Mouse (Mus musculus) embryonic facial prominence, embryonic 11.5 days (tissue): ENCODE measurements around the gene 2010111I01Rik. TPM values are rescaled to one million over a fixed set of nuclear protein-coding genes. Genes with fewer than 3 reads are reported as not detected.

Experiments
- ATAC-seq: fragments of 200-750 bp; cut with Nextera tagmentation; replicated peaks from 2 replicates; pipeline ENCODE4 v1.8.0; 2017; ENCODE audit warnings: low read depth; ENCODE audit not compliant: insufficient number of reproducible peaks, low FRiP score, low TSS enrichment
- DNase-seq: peaks from one replicate; pipeline ENCODE4 v3.0.0-alpha.2; 2015; ENCODE audit warnings: low spot score
- H3K27ac ChIP-seq: fragments of 300-500 bp; sonication (generic); replicated peaks from 2 replicates; pipeline ENCODE4 v1.5.1; 2014; ENCODE audit warnings: mild to moderate bottlenecking, low read depth, low read length, control low read depth
- H3K27me3 ChIP-seq: fragments of 300-500 bp; sonication (generic); 2 replicates; pipeline ENCODE4 v1.6.1; 2014; ENCODE audit warnings: mild to moderate bottlenecking, low read length, moderate library complexity, mixed read lengths; ENCODE audit not compliant: control insufficient read depth, insufficient read depth
- H3K36me3 ChIP-seq: fragments of 300-500 bp; sonication (generic); replicated peaks from 2 replicates; pipeline ENCODE4 v1.6.1; 2014; ENCODE audit warnings: low read depth, mild to moderate bottlenecking, low read length, moderate library complexity, mixed read lengths; ENCODE audit not compliant: control insufficient read depth, insufficient read depth
- H3K4me1 ChIP-seq: fragments of 300-500 bp; sonication (generic); 2 replicates; pipeline ENCODE4 v1.6.1; 2014; ENCODE audit warnings: low read length, mixed read lengths; ENCODE audit not compliant: control insufficient read depth, insufficient read depth
- H3K4me2 ChIP-seq: fragments of 300-500 bp; sonication (generic); 2 replicates; pipeline ENCODE4 v1.6.1; 2014; ENCODE audit warnings: low read depth, mild to moderate bottlenecking, control low read depth, low read length, moderate library complexity
- H3K4me3 ChIP-seq: fragments of 300-500 bp; sonication (generic); 2 replicates; pipeline ENCODE4 v1.5.1; 2014; ENCODE audit warnings: low read depth, low read length, control low read depth
- H3K9ac ChIP-seq: fragments of 300-500 bp; sonication (generic); replicated peaks from 2 replicates; pipeline ENCODE4 v1.6.1; 2014; ENCODE audit warnings: mild to moderate bottlenecking, control low read depth, low read length
- H3K9me3 ChIP-seq: fragments of 300-500 bp; sonication (generic); replicated peaks from 2 replicates; pipeline ENCODE4 v1.6.1; 2016; ENCODE audit warnings: mild to moderate bottlenecking, low read length, inconsistent platforms, mixed read lengths; ENCODE audit not compliant: control insufficient read depth
- WGBS: fragments of 180-500 bp; shearing (Covaris S2); extraction: QIAGEN DNeasy Blood & Tissue Kit; methylation state at CpG from one replicate; pipeline ENCODE4 v1.1.7; 2014; 5-methylcytosine and 5-hydroxymethylcytosine counted together
- polyA plus RNA-seq: library from polyadenylated mRNA; unstranded; fragments of >200 nt; fragmentation: Nextera tagmentation; extraction: Ambion mirVana; gene quantifications from 2 replicates; pipeline ENCODE4 v1.2.1, GENCODE M21; 2014

Gene 2010111I01Rik
- 125 and 136 TPM in 2 replicates for polyA plus RNA-seq

GRCm38 (mm10) chr13:62964640-62965311 is at the start of gene 2010111I01Rik:
Gene 2010111I01Rik, plus strand, starts transcription at chr13:62964893.
- peak within 1 kb of the TSS; percentile 79 for H3K4me2 ChIP-seq
- no peak within 1 kb of the TSS for H3K27ac ChIP-seq
- peak within 1 kb of the TSS; percentile 58 for H3K9ac ChIP-seq
- no peaks in the 10 kb centered on the region for H3K27me3 ChIP-seq
- under 1% methylated on average over 41 of the region's 41 CpGs for WGBS
- no peaks in the 10 kb centered on the region for H3K9me3 ChIP-seq
- peak within 1 kb of the TSS; percentile 55 for H3K4me3 ChIP-seq
- peak; percentile 98 for DNase-seq
- H3K4me1 ChIP-seq: no peaks in the 10 kb centered on the region
- ATAC-seq: peak; percentile 93
- H3K36me3 ChIP-seq: no peaks in the 10 kb centered on the region

GRCm38 (mm10) chr13:62916675-62917074 is 48.0 kb upstream of the 2010111I01Rik start:
- no peak overlapping the region for H3K9ac ChIP-seq
- WGBS: 86% methylated on average over 4 of the region's 4 CpGs
- H3K9me3 ChIP-seq: no peaks in the 10 kb centered on the region
- H3K4me3 ChIP-seq: no peak overlapping the region
- H3K36me3 ChIP-seq: no peaks in the 10 kb centered on the region
- H3K27ac ChIP-seq: no peak overlapping the region
- DNase-seq: no peak
- ATAC-seq: no peak
- no peak overlapping the region for H3K4me2 ChIP-seq
- no peaks in the 10 kb centered on the region for H3K4me1 ChIP-seq
- H3K27me3 ChIP-seq: no peaks in the 10 kb centered on the region

GRCm38 (mm10) chr13:62917416-62918110 is 47.1 kb upstream of the 2010111I01Rik start:
- no peak for ATAC-seq
- Histone ChIP-seq H3K36me3 (no peaks in the 10 kb centered on the region), H3K9me3 (no peaks in the 10 kb centered on the region), H3K27ac (no peak overlapping the region), H3K4me2 (no peak overlapping the region), H3K27me3 (no peaks in the 10 kb centered on the region), H3K4me1 (no peaks in the 10 kb centered on the region), H3K9ac (no peak overlapping the region), H3K4me3 (no peak overlapping the region)
- no peak for DNase-seq
- WGBS: 46% methylated on average over 1 of the region's 1 CpGs

- DNase-seq: peak; percentile 85
- H3K27ac ChIP-seq: no peak overlapping the region
- H3K4me3 ChIP-seq: no peak overlapping the region
- ATAC-seq: no peak
- no peaks in the 10 kb centered on the region for H3K9me3 ChIP-seq
- no peaks in the 10 kb centered on the region for H3K4me1 ChIP-seq
- WGBS: 41% methylated on average over 11 of the region's 11 CpGs
- no peak overlapping the region for H3K9ac ChIP-seq
- H3K36me3 ChIP-seq: no peaks in the 10 kb centered on the region
- no peaks in the 10 kb centered on the region for H3K27me3 ChIP-seq
- no peak overlapping the region for H3K4me2 ChIP-seq
Observed at GRCm38 (mm10) chr13:62919647-62920341, 44.9 kb upstream of the 2010111I01Rik start.

- DNase-seq (peak; percentile 15), ATAC-seq (no peak)
- Histone ChIP-seq H3K9me3 (no peaks in the 10 kb centered on the region), H3K9ac (no peak overlapping the region), H3K27me3 (no peaks in the 10 kb centered on the region), H3K4me1 (no peaks in the 10 kb centered on the region), H3K4me2 (no peak overlapping the region), H3K27ac (no peak overlapping the region), H3K4me3 (no peak overlapping the region), H3K36me3 (no peaks in the 10 kb centered on the region)
- 75% methylated on average over 3 of the region's 3 CpGs for WGBS
Observed at GRCm38 (mm10) chr13:62922645-62923044, 42.0 kb upstream of the 2010111I01Rik start.

- Histone ChIP-seq H3K9ac (no peak overlapping the region), H3K4me1 (no peaks in the 10 kb centered on the region), H3K9me3 (no peaks in the 10 kb centered on the region), H3K36me3 (no peaks in the 10 kb centered on the region), H3K4me3 (no peak overlapping the region), H3K4me2 (no peak overlapping the region), H3K27ac (no peak overlapping the region), H3K27me3 (no peaks in the 10 kb centered on the region)
- ATAC-seq (no peak), DNase-seq (no peak)
- WGBS: 81% methylated on average over 8 of the region's 8 CpGs
Observed at GRCm38 (mm10) chr13:62923182-62923581, 41.5 kb upstream of the 2010111I01Rik start.

- Histone ChIP-seq H3K4me3 (no peak overlapping the region), H3K4me1 (no peaks in the 10 kb centered on the region), H3K27me3 (no peaks in the 10 kb centered on the region), H3K9me3 (no peaks in the 10 kb centered on the region), H3K9ac (no peak overlapping the region), H3K4me2 (no peak overlapping the region), H3K27ac (no peak overlapping the region), H3K36me3 (no peaks in the 10 kb centered on the region)
- ATAC-seq: peak; percentile 76
- DNase-seq: peak; percentile 68
- 91% methylated on average over 1 of the region's 1 CpGs for whole genome bisulfite sequencing
Observed at GRCm38 (mm10) chr13:62926479-62926878, 38.2 kb upstream of the 2010111I01Rik start.

- DNase-seq: no peak
- WGBS: 89% methylated on average over 1 of the region's 1 CpGs
- H3K9me3 ChIP-seq: no peaks in the 10 kb centered on the region
- no peak overlapping the region for H3K4me3 ChIP-seq
- H3K4me2 ChIP-seq: no peak overlapping the region
- no peak for ATAC-seq
- no peaks in the 10 kb centered on the region for H3K36me3 ChIP-seq
- no peak overlapping the region for H3K9ac ChIP-seq
- no peak overlapping the region for H3K27ac ChIP-seq
- H3K27me3 ChIP-seq: no peaks in the 10 kb centered on the region
- H3K4me1 ChIP-seq: no peaks in the 10 kb centered on the region
Observed at GRCm38 (mm10) chr13:62927470-62927869, 37.2 kb upstream of the 2010111I01Rik start.
